Mouse (Mus musculus) olfactory bulb, adult 2 months (tissue): ENCODE measurements around the gene Fbxw8. TPM values are rescaled to one million over a fixed set of nuclear protein-coding genes. Genes with fewer than 3 reads are reported as not detected.

Experiments
- H3K27ac ChIP-seq: fragments of 200-500 bp; 2 replicates; pipeline ENCODE4 v1.5.1; 2012; ENCODE audit warnings: low read depth, low read length; ENCODE audit not compliant: insufficient read depth
- H3K4me1 ChIP-seq: fragments of 200-500 bp; 2 replicates; pipeline ENCODE4 v1.6.1; 2012; ENCODE audit warnings: low read length; ENCODE audit not compliant: control insufficient read depth, insufficient read depth
- H3K4me3 ChIP-seq: fragments of 200-500 bp; 2 replicates; pipeline ENCODE4 v1.5.1; 2012; ENCODE audit warnings: mild to moderate bottlenecking, low read depth, low read length, moderate library complexity; ENCODE audit not compliant: insufficient read depth
- CTCF ChIP-seq: fragments of 200-500 bp; IDR thresholded peaks from 2 replicates; pipeline ENCODE4 v1.5.1; 2012; ENCODE audit warnings: low read depth, mild to moderate bottlenecking, low read length, moderate library complexity; ENCODE audit not compliant: insufficient read depth
- POLR2A ChIP-seq: fragments of 200-500 bp; IDR thresholded peaks from 2 replicates; pipeline ENCODE4 v1.6.1; 2012; ENCODE audit warnings: mild to moderate bottlenecking, low read depth, low read length, moderate library complexity; ENCODE audit not compliant: insufficient read depth
- WGBS: fragments of 180-500 bp; shearing (Covaris S2); methylation state at CpG from one replicate; pipeline ENCODE4 v1.1.7; 2018; 5-methylcytosine and 5-hydroxymethylcytosine counted together
- polyA plus RNA-seq: library from polyadenylated mRNA; stranded (reverse); fragments of >200 nt; gene quantifications from 2 replicates; pipeline ENCODE4 v1.2.4, GENCODE M21; 2012; ENCODE audit warnings: low replicate concordance; ENCODE audit not compliant: missing spikeins, insufficient read depth, insufficient read length

Gene Fbxw8
- polyA plus RNA-seq, 1 experiment: not detected

DNA sequence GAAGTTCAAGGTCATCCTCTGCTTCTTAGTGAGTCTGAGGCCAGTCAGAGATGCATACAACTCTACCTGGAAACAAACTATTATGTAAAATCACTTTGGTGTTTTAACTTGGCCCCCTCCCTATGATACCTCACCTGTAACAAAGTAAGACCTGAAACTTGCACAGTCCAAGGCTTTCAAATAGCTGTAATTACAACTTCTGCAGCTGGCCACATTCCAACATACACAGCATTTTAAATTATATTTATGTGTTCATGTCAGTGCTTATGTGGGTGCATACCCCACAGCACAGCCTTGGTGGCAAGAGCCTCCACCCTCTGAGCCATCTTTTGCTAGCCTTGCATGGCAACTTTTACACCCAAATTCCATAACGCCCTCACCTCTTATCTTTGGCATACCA lies 120.6 kb downstream of the Fbxw8 start:
- Histone ChIP-seq H3K4me3 (no peak overlapping the region), H3K27ac (no peak overlapping the region), H3K4me1 (peaks cover 49% of the 10 kb centered on the region)
- 92% methylated on average over 1 of the region's 1 CpGs for WGBS
- no peak for TF ChIP-seq POLR2A
- TF ChIP-seq CTCF: no peak

DNA sequence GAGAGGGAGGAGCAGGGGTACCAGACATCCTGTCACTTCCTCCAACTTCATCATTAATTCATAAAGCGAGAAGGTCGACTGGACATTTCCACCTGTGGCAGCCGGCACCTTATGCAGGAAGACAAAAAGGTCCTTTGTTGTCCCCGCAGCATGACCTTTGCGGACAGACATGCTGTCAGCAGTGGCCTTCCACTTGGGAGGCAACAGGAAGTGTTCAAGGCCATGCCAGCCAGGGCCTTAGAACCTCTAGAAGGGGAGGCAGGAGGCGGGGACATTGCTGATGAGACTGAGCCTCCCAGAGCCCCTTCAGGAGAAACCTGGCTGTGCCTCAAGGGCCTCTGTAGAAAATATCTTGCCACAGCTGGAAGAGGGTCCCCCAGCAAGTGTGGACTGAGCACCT lies 121.5 kb downstream of the Fbxw8 start:
- Histone ChIP-seq H3K4me3 (no peak overlapping the region), H3K27ac (no peak overlapping the region), H3K4me1 (peaks cover 49% of the 10 kb centered on the region)
- 82% methylated on average over 6 of the region's 6 CpGs for WGBS
- TF ChIP-seq CTCF: no peak
- TF ChIP-seq POLR2A: no peak

DNA sequence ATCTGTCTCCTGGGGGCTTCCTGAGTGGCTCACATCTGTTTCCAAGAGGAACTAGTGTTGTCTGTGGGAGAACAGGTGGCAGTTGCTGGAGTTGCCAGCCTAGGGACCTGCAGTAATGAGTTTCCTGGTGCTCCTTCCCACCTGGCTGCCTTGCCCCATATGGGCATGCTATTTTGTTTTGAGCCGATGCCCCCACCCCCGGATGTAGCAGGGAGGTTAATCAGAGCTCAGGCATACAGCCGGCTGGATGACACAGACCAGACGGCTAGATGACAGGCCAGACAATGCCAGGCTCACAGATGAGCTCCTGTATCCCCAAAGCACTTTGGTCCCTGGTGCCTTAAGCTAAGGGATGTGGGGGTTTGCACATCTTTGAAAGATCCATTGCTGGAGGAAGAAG lies 121.9 kb downstream of the Fbxw8 start:
- Histone ChIP-seq H3K4me1 (peaks cover 52% of the 10 kb centered on the region), H3K27ac (no peak overlapping the region), H3K4me3 (no peak overlapping the region)
- WGBS: 62% methylated on average over 4 of the region's 4 CpGs
- TF ChIP-seq CTCF (no peak), POLR2A (no peak)

DNA sequence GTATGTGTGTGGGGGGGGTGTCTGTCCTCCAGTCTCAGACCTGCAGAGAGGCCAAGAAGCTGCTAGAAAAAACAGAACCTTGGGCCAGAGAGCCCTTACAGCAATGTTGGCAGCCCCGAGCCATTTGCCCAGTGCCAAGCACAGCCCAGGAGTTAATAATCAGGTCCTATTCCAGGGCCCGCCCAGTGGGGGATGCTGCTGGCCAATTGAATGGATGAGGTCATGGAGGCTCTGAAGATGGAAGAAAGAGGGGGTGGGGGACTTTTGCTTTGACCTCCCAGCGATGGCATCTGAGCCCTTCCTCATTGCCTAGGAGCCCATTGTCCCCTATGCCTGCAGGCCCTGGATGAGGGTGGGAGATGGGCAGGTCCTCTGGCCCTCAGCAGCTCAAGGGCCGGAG lies 123.8 kb downstream of the Fbxw8 start:
- H3K4me1 ChIP-seq: peaks cover 51% of the 10 kb centered on the region
- H3K4me3 ChIP-seq: no peak overlapping the region
- TF ChIP-seq POLR2A (no peak), CTCF (no peak)
- no peak overlapping the region for H3K27ac ChIP-seq
- WGBS: 48% methylated on average over 4 of the region's 4 CpGs

DNA sequence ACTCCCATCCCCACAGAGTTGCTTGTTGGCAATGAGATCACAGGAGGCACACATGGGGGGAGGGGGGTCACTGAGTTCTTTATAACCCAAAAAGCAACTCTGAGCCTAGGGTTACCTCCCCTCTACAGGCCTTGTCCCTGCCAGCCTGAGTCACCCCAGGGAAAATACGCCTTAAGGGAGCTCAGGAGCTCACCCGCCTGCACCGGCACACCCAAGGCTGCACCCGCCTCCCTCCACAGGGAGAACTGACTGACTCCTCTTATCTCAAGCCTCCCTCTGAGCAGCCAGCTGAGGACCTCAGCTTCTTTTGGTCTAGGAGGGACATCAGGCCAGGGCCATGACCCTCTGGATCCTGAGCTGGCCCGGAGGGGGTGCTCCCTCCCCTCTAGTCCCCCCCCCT lies 124.2 kb downstream of the Fbxw8 start:
- Histone ChIP-seq H3K27ac (no peak overlapping the region), H3K4me3 (no peak overlapping the region), H3K4me1 (peaks cover 50% of the 10 kb centered on the region)
- TF ChIP-seq POLR2A: no peak
- 38% methylated on average over 5 of the region's 5 CpGs for WGBS

DNA sequence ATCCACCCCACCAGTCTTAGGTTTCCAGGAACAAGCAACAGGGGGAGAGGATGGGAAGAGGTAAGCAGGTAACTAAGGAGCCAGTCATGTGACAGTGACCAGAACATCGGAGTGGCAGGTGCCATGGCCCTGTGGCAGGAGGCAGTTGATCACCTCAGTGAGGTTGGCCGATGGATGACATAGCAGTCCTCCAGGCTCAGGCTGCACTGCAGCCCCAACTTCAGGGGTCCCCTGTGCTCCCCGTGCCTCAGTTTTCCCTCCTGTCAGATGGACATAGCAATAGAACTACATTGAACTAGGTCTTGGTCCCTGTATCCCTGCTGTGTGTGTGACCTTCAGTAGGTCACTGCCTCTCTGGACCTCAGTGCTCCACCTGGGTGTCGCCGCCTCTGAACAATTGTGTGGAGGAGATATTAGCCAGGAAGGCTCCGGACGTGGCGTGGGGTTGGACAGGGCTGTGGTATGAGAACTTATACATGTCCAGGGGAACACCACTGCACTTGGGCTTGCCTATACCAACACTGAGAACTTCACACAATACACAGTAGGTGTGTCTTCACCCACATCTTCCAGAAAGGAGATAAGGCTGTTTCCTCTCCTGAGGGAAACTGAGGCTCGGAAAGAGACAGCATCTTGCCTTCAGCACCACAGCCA lies 125.1 kb downstream of the Fbxw8 start:
- 93% methylated on average over 9 of the region's 9 CpGs for WGBS
- H3K4me1 ChIP-seq: peaks cover 50% of the 10 kb centered on the region
- no peak for TF ChIP-seq CTCF
- no peak for TF ChIP-seq POLR2A
- no peak overlapping the region for H3K4me3 ChIP-seq
- no peak overlapping the region for H3K27ac ChIP-seq

DNA sequence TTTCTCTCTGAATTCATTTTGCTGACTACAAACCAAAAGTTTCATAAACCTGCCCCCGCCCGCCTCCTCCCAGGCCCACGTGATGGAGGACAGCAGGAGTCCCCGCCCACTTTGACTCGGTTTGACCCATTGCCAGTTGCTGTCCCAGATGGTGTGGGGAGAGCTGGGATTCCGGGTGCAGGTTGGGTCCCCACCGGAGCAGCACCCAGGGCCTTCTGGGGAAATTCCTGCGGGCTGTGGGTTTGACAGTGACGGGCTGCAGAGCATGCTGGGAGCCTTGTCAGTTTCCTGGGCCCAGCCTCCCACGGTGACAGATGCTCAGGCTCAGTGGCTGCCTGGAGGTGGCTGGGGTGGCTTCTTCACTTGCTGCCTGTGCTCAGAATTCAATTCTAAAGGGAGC lies 125.8 kb downstream of the Fbxw8 start:
- no peak for TF ChIP-seq CTCF
- TF ChIP-seq POLR2A: no peak
- H3K4me3 ChIP-seq: peak overlapping the region; percentile 64
- H3K4me1 ChIP-seq: peaks cover 50% of the 10 kb centered on the region
- no peak overlapping the region for H3K27ac ChIP-seq
- 4% methylated on average over 10 of the region's 10 CpGs for WGBS

DNA sequence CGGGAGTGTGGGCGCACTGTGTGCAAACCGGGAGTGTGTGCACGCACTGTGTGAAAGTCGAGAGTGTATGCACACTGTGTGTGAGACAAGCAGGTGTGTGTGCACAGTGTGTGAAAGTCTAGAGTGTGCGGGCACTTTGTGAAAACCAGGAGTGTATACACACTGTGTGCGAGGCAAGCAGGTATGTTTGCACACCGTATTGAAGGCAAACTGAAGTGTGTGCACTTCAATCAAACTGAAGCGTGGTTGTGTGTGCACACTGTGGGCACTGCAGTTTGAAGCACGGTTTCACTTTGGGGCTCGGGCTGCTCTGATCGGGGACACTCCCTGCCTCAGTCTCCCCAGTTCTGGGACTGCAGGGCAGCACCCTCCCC lies 126.2 kb downstream of the Fbxw8 start:
- WGBS: 3% methylated on average over 12 of the region's 12 CpGs
- H3K4me1 ChIP-seq: peaks cover 50% of the 10 kb centered on the region
- H3K4me3 ChIP-seq: peak overlapping the region; percentile 64
- TF ChIP-seq CTCF (no peak), POLR2A (no peak)
- H3K27ac ChIP-seq: no peak overlapping the region

DNA sequence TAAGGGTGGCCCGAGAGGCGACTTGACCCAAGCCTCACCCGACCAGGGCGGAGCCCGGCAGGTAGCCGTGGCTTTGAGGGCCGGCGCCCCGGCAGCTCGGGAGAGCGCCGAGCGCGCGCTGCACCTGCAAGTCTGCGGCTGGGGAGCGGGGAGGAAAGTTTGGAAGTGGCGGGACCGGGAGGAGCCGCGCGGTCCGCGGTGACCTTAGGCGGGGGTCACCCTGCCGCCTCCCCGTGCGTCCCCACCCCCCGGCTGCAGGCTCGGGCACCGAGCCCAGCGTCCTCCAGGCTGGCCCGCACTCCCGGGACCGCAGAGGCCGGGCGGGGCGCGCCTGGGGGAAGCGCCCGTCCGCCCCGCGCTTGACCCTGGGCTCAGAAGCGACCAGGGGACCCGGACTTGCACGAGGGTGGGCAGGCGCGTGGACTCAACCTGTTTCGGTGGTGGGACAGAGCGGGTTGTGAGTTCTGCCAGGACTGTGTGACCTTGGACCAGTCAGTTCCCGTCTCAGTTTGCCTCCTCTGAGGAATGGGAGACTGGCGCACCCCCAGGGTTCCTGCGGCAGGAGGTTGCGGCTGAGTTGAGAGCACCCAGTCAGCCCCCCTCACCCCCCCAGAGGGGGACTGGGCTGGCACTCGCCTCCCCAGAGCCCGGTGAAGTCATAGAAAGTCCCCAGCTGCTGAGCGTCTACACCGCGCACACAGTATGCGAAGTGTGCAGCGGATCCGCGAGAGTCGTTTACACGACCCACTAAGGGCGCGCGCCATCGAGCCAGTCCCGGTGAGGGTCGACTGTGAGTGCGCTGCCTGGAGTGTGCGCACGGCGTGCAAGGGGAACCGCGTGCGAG lies 126.9 kb downstream of the Fbxw8 start:
- TF ChIP-seq POLR2A (no peak), CTCF (no peak)
- Histone ChIP-seq H3K4me3 (peak overlapping the region; percentile 64), H3K27ac (no peak overlapping the region), H3K4me1 (peaks cover 50% of the 10 kb centered on the region)
- WGBS: 1% methylated on average over 78 of the region's 79 CpGs
